Mouse (Mus musculus): ENCODE measurements at regions not wholly inside any gene's neighbourhood (a gene's known extent, or its start where the extent isn't known, plus 50 kb on each side); places are given as distances from the start of the nearest gene placed in this dataset.

- Histone ChIP-seq H3K36me3 (ENCODE audit: control insufficient read depth in 1 of 2, insufficient read depth in 2 of 2, low read length in 2 of 2) (no peaks in the 10 kb centered on the region), H3K4me1 (ENCODE audit: control insufficient read depth in 1 of 2, insufficient read depth in 2 of 2, low read length in 2 of 2) (no peaks in the 10 kb centered on the region), H3K79me2 (ENCODE audit: control insufficient read depth, insufficient read depth, low read length, poor library complexity) (no peaks in the 10 kb centered on the region), H3K4me3 (ENCODE audit: control insufficient read depth in 1 of 2, insufficient read depth in 1 of 2, low read depth in 2 of 2, low read length in 2 of 2) (no peak overlapping the region), H3K9ac (ENCODE audit: control insufficient read depth, low read depth, low read length, poor library complexity, severe bottlenecking) (no peak overlapping the region), H3K9me3 (replicated peaks; ENCODE audit: insufficient read depth, low read length) (no peaks in the 10 kb centered on the region), H3K27ac (ENCODE audit: control insufficient read depth, low read depth, low read length) (no peak overlapping the region), H3K27me3 (ENCODE audit: control insufficient read depth in 1 of 2, insufficient read depth in 2 of 2, low read length in 2 of 2) (no peaks in the 10 kb centered on the region)
- no peak for DNase-seq (ENCODE audit: low read depth, low spot score)
- TF ChIP-seq MYC (IDR thresholded peaks at IDR 0.05; ENCODE audit: low read depth, low read length) (no peak), USF1 (IDR thresholded peaks at IDR 0.05; ENCODE audit: low read depth, low read length) (no peak), ETS1 (IDR thresholded peaks at IDR 0.05; ENCODE audit: low read depth, low read length) (no peak), NRF1 (IDR thresholded peaks at IDR 0.05; ENCODE audit: insufficient read depth, low read depth, low read length, poor library complexity, severe bottlenecking) (no peak)
Observed at GRCm38 (mm10) chr14:25312814-25313426, 146.1 kb upstream of the Zmiz1 start.

- no peaks in the 10 kb centered on the region for H3K36me3 ChIP-seq (ENCODE audit: control insufficient read depth in 1 of 2, insufficient read depth in 2 of 2, low read length in 2 of 2)
- H3K4me1 ChIP-seq (ENCODE audit: control insufficient read depth in 1 of 2, insufficient read depth in 2 of 2, low read length in 2 of 2), result no peaks in the 10 kb centered on the region
- H3K9me3 ChIP-seq (replicated peaks; ENCODE audit: insufficient read depth, low read length), result no peaks in the 10 kb centered on the region
Observed at GRCm38 (mm10) chr14:25313693-25314240, 145.2 kb upstream of the Zmiz1 start.

DNA sequence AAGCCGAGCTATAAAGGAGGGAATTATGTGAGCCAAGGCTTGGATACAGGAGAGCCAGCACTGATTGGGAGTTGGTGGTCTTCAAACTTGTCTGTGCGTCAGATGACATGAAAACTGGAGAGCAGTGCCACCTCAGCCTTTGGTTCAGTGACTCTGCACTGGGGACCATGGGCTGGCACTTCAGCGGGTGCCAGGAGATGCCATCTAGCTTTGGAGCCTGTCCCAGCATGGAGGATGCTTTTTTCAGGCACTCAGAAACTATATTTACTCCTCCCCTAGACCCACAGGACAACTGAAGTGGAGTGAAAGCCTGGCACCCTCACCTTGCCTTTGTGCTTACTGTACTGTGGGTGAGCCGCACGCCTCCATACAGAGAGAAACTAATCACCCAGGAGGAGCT is 142.5 kb upstream of the Zmiz1 start:
- no peak overlapping the region for H3K9ac ChIP-seq (ENCODE audit: control insufficient read depth, low read depth, low read length, poor library complexity, severe bottlenecking)
- no peaks in the 10 kb centered on the region for H3K9me3 ChIP-seq (replicated peaks; ENCODE audit: insufficient read depth, low read length)
- no peaks in the 10 kb centered on the region for H3K27me3 ChIP-seq (ENCODE audit: control insufficient read depth in 1 of 2, insufficient read depth in 2 of 2, low read length in 2 of 2)

More at GRCm38 (mm10) chr14:25313693-25314240, 145.2 kb upstream of the Zmiz1 start:
- DNase-seq (ENCODE audit: low read depth, low spot score), result no peak
- H3K27ac ChIP-seq (ENCODE audit: control insufficient read depth, low read depth, low read length), result no peak overlapping the region
- TF ChIP-seq ZMIZ1 (IDR thresholded peaks at IDR 0.05; ENCODE audit: low read depth, low read length) (no peak), USF2 (IDR thresholded peaks at IDR 0.05; ENCODE audit: borderline replicate concordance in 1 of 2, insufficient read depth in 1 of 2, low read depth in 1 of 2, low read length in 2 of 2) (no peak), TBP (IDR thresholded peaks at IDR 0.05; ENCODE audit: low read depth, low read length) (no peak), POLR2A (IDR thresholded peaks at IDR 0.05; ENCODE audit: control insufficient read depth in 1 of 2, insufficient read depth in 1 of 2, low read depth in 1 of 2, low read length in 2 of 2, poor library complexity in 1 of 2) (no peak), MAX (IDR thresholded peaks at IDR 0.05; ENCODE audit: low read length) (no peak), ZC3H11A (IDR thresholded peaks at IDR 0.05; ENCODE audit: low read depth, low read length) (no peak), POLR2AphosphoS5 (IDR thresholded peaks at IDR 0.05; ENCODE audit: borderline replicate concordance, low read depth, low read length) (no peak)
- H3K9ac ChIP-seq (ENCODE audit: control insufficient read depth, low read depth, low read length, poor library complexity, severe bottlenecking), result no peak overlapping the region
- H3K4me3 ChIP-seq (ENCODE audit: control insufficient read depth in 1 of 2, insufficient read depth in 1 of 2, low read depth in 2 of 2, low read length in 2 of 2), result no peak overlapping the region
- H3K27me3 ChIP-seq (ENCODE audit: control insufficient read depth in 1 of 2, insufficient read depth in 2 of 2, low read length in 2 of 2), result no peaks in the 10 kb centered on the region
- no peaks in the 10 kb centered on the region for H3K79me2 ChIP-seq (ENCODE audit: control insufficient read depth, insufficient read depth, low read length, poor library complexity)

More for the DNA sequence above, 142.5 kb upstream of the Zmiz1 start:
- Histone ChIP-seq H3K4me3 (ENCODE audit: control insufficient read depth in 1 of 2, insufficient read depth in 1 of 2, low read depth in 2 of 2, low read length in 2 of 2) (no peak overlapping the region), H3K4me1 (ENCODE audit: control insufficient read depth in 1 of 2, insufficient read depth in 2 of 2, low read length in 2 of 2) (no peaks in the 10 kb centered on the region), H3K79me2 (ENCODE audit: control insufficient read depth, insufficient read depth, low read length, poor library complexity) (no peaks in the 10 kb centered on the region), H3K27ac (ENCODE audit: control insufficient read depth, low read depth, low read length) (no peak overlapping the region), H3K36me3 (ENCODE audit: control insufficient read depth in 1 of 2, insufficient read depth in 2 of 2, low read length in 2 of 2) (no peaks in the 10 kb centered on the region)
- TF ChIP-seq ELF1 (IDR thresholded peaks at IDR 0.05; ENCODE audit: low read depth, low read length), result no peak
- TF ChIP-seq MYC (IDR thresholded peaks at IDR 0.05; ENCODE audit: low read depth, low read length), result no peak
- TF ChIP-seq POLR2A (IDR thresholded peaks at IDR 0.05; ENCODE audit: control insufficient read depth in 1 of 2, insufficient read depth in 1 of 2, low read depth in 1 of 2, low read length in 2 of 2, poor library complexity in 1 of 2), result no peak
- no peak for TF ChIP-seq GABPA (IDR thresholded peaks at IDR 0.05; ENCODE audit: low read depth, low read length)
- no peak for TF ChIP-seq MXI1 (IDR thresholded peaks at IDR 0.05; ENCODE audit: low read depth, low read length)
- TF ChIP-seq CTCF (IDR thresholded peaks at IDR 0.05 in 2 of 3, conservative IDR thresholded peaks at IDR 0.05 in 1 of 3; ENCODE audit: control insufficient read depth in 1 of 3, insufficient read depth in 1 of 3, low read depth in 2 of 3, low read length in 3 of 3, poor library complexity in 1 of 3, severe bottlenecking in 1 of 3), result no peak
- no peak for TF ChIP-seq ZKSCAN1 (IDR thresholded peaks at IDR 0.05; ENCODE audit: low read depth, low read length)
- no peak for TF ChIP-seq HCFC1 (IDR thresholded peaks at IDR 0.05; ENCODE audit: low read depth, low read length)
- no peak for TF ChIP-seq MAZ (IDR thresholded peaks at IDR 0.05; ENCODE audit: low read depth, low read length)
- no peak for TF ChIP-seq GATA1 (IDR thresholded peaks at IDR 0.05; ENCODE audit: low read depth, low read length)
- TF ChIP-seq UBTF (IDR thresholded peaks at IDR 0.05; ENCODE audit: borderline replicate concordance, insufficient read depth, low read depth, low read length), result no peak
- TF ChIP-seq CHD1 (IDR thresholded peaks at IDR 0.05; ENCODE audit: low read depth, low read length), result no peak
- no peak for TF ChIP-seq NRF1 (IDR thresholded peaks at IDR 0.05; ENCODE audit: insufficient read depth, low read depth, low read length, poor library complexity, severe bottlenecking)
- TF ChIP-seq TBP (IDR thresholded peaks at IDR 0.05; ENCODE audit: low read depth, low read length), result no peak
- DNase-seq (ENCODE audit: low read depth, low spot score), result no peak
